Mouse (Mus musculus): ENCODE measurements at regions not wholly inside any gene's neighbourhood (a gene's known extent, or its start where the extent isn't known, plus 50 kb on each side); places are given as distances from the start of the nearest gene placed in this dataset.

GRCm38 (mm10) chr7:66490073-66490472 lies 62.8 kb upstream of the Aldh1a3 start:
- no peak for DNase-seq (ENCODE audit: low spot score)

- DNase-seq (ENCODE audit: low spot score) = no peak
Measured at GRCm38 (mm10) chr7:66487751-66488150, 60.4 kb upstream of the Aldh1a3 start.

- DNase-seq (ENCODE audit: low spot score) = no peak
Measured at GRCm38 (mm10) chr7:66480446-66480845, 53.1 kb upstream of the Aldh1a3 start.

- DNase-seq (ENCODE audit: low spot score) = no peak
Measured at GRCm38 (mm10) chr7:66479321-66479720, 52.0 kb upstream of the Aldh1a3 start.

- DNase-seq (ENCODE audit: low spot score) = no peak
Measured at GRCm38 (mm10) chr7:66478106-66478505, 50.8 kb upstream of the Aldh1a3 start.

GRCm38 (mm10) chr7:66477475-66477874 lies 50.2 kb upstream of the Aldh1a3 start:
- peak; percentile 34 for DNase-seq (ENCODE audit: low spot score)
